Mouse (Mus musculus) stomach, embryonic 16.5 days (tissue): ENCODE data around the gene Git2. TPM values are rescaled to one million over a fixed set of nuclear protein-coding genes. Genes with fewer than 3 reads are reported as not detected.

ENCODE experiments used
- ATAC-seq: fragments of 200-750 bp; cut with Nextera tagmentation; 2 replicates; pipeline ENCODE4 v1.8.0; 2017; ENCODE audit warnings: moderate number of reproducible peaks, moderate TSS enrichment; ENCODE audit not compliant: insufficient read depth, low FRiP score
- H3K27ac ChIP-seq: fragments of 300-500 bp; sonication (generic); 2 replicates; pipeline ENCODE4 v1.5.1; 2014; ENCODE audit warnings: low read length
- H3K27me3 ChIP-seq: fragments of 300-500 bp; sonication (generic); 2 replicates; pipeline ENCODE4 v1.6.1; 2014; ENCODE audit warnings: low read length, control low read depth, mixed read lengths; ENCODE audit not compliant: control insufficient read depth, insufficient read depth
- H3K36me3 ChIP-seq: fragments of 300-500 bp; sonication (generic); 2 replicates; pipeline ENCODE4 v1.6.1; 2014; ENCODE audit warnings: low read length; ENCODE audit not compliant: control insufficient read depth, insufficient read depth
- H3K4me1 ChIP-seq: fragments of 300-500 bp; sonication (generic); 2 replicates; pipeline ENCODE4 v1.6.1; 2014; ENCODE audit warnings: low read length, control low read depth, mixed read lengths; ENCODE audit not compliant: control insufficient read depth, insufficient read depth
- H3K4me2 ChIP-seq: fragments of 300-500 bp; sonication (generic); 2 replicates; pipeline ENCODE4 v1.6.1; 2014; ENCODE audit warnings: low read depth, low read length, mixed read lengths
- H3K4me3 ChIP-seq: fragments of 300-500 bp; sonication (generic); replicated peaks from 2 replicates; pipeline ENCODE4 v1.5.1; 2014; ENCODE audit warnings: mild to moderate bottlenecking, low read length
- H3K9ac ChIP-seq: fragments of 300-500 bp; sonication (generic); 2 replicates; pipeline ENCODE4 v1.6.1; 2014; ENCODE audit warnings: low read length
- H3K9me3 ChIP-seq: fragments of 300-500 bp; sonication (generic); replicated peaks from 2 replicates; pipeline ENCODE4 v1.6.1; 2016; ENCODE audit warnings: low read length, control low read depth; ENCODE audit not compliant: control insufficient read depth
- whole genome bisulfite sequencing: fragments of 180-500 bp; shearing (Covaris S2); extraction: QIAGEN DNeasy Blood & Tissue Kit; methylation state at CpG from one replicate; pipeline ENCODE4 v1.1.7; 2014; 5-methylcytosine and 5-hydroxymethylcytosine counted together
- polyA plus RNA-seq: library from polyadenylated mRNA; unstranded; fragments of >200 nt; fragmentation: Nextera tagmentation; extraction: Ambion mirVana; gene quantifications from 2 replicates; pipeline ENCODE4 v1.2.1, GENCODE M21; 2015

The Git2 gene
- polyA plus RNA-seq, 1 experiment from 2014 or later, result 42.0 TPM

GRCm38 (mm10) chr5:114695775-114696174 lies 79.5 kb downstream of the Git2 start:
- H3K9ac ChIP-seq, result no peak overlapping the region
- H3K36me3 ChIP-seq, result no peaks in the 10 kb centered on the region
- no peak overlapping the region for H3K4me3 ChIP-seq
- no peak overlapping the region for H3K27ac ChIP-seq
- H3K27me3 ChIP-seq, result no peaks in the 10 kb centered on the region
- H3K9me3 ChIP-seq, result no peaks in the 10 kb centered on the region
- WGBS, result 65% methylated on average over 5 of the region's 5 CpGs
- H3K4me2 ChIP-seq, result no peak overlapping the region
- no peak for ATAC-seq
- H3K4me1 ChIP-seq, result peaks cover 5% of the 10 kb centered on the region; the same call in 1 of the 2 replicates

GRCm38 (mm10) chr5:114690633-114691567 lies 84.4 kb downstream of the Git2 start, which contains the start of gene Gltp:
Gene Gltp (minus strand): TSS chr5:114690984.
- no peaks in the 10 kb centered on the region for H3K9me3 ChIP-seq
- no peaks in the 10 kb centered on the region for H3K27me3 ChIP-seq
- peak within 1 kb of the TSS; percentile 77 for H3K27ac ChIP-seq
- WGBS, result 3% methylated on average over 75 of the region's 75 CpGs
- ATAC-seq, result peak; percentile 96
- peaks cover 19% of the 10 kb centered on the region for H3K4me1 ChIP-seq
- no peaks in the 10 kb centered on the region for H3K36me3 ChIP-seq
- H3K4me3 ChIP-seq, result peak within 1 kb of the TSS; percentile 72
- H3K9ac ChIP-seq, result peak within 1 kb of the TSS; percentile 86
- peak within 1 kb of the TSS; percentile 86 for H3K4me2 ChIP-seq

GRCm38 (mm10) chr5:114689700-114690366 lies 85.5 kb downstream of the Git2 start:
- Histone ChIP-seq H3K9ac (peak overlapping the region; percentile 86), H3K4me3 (peak overlapping the region; percentile 72), H3K4me2 (peak overlapping the region; percentile 86), H3K9me3 (no peaks in the 10 kb centered on the region), H3K27ac (peak overlapping the region; percentile 77), H3K36me3 (no peaks in the 10 kb centered on the region), H3K27me3 (no peaks in the 10 kb centered on the region), H3K4me1 (peaks cover 19% of the 10 kb centered on the region)
- WGBS, result 14% methylated on average over 16 of the region's 16 CpGs
- peak; percentile 18; the same call in 1 of the 2 replicates for ATAC-seq

- H3K4me3 ChIP-seq, result 0 out of 2 replicates have a peak overlapping the region, but pooled peaks have one; percentile 72
- H3K9ac ChIP-seq, result 0 out of 2 replicates have a peak overlapping the region, but pooled peaks have one; percentile 10
- H3K27me3 ChIP-seq, result no peaks in the 10 kb centered on the region
- H3K4me2 ChIP-seq, result peak overlapping the region; percentile 86; the same call in 1 of the 2 replicates
- no peaks in the 10 kb centered on the region for H3K9me3 ChIP-seq
- H3K36me3 ChIP-seq, result no peaks in the 10 kb centered on the region
- no peak for ATAC-seq
- peak overlapping the region; percentile 43; the same call in 1 of the 2 replicates for H3K27ac ChIP-seq
- WGBS, result 79% methylated on average over 13 of the region's 13 CpGs
- H3K4me1 ChIP-seq, result peaks cover 19% of the 10 kb centered on the region
Observed at GRCm38 (mm10) chr5:114688703-114689102, 86.6 kb downstream of the Git2 start.

GRCm38 (mm10) chr5:114687901-114688300 lies 87.4 kb downstream of the Git2 start:
- Histone ChIP-seq H3K9me3 (no peaks in the 10 kb centered on the region), H3K4me3 (no peak overlapping the region), H3K36me3 (no peaks in the 10 kb centered on the region), H3K4me1 (peaks cover 20% of the 10 kb centered on the region), H3K9ac (no peak overlapping the region), H3K27me3 (no peaks in the 10 kb centered on the region), H3K4me2 (no peak overlapping the region), H3K27ac (peak overlapping the region; percentile 65; the same call in 1 of the 2 replicates)
- no peak for ATAC-seq

GRCm38 (mm10) chr5:114686726-114687210 lies 88.5 kb downstream of the Git2 start:
- no peak overlapping the region for H3K4me2 ChIP-seq
- ATAC-seq, result no peak
- H3K9me3 ChIP-seq, result no peaks in the 10 kb centered on the region
- H3K4me1 ChIP-seq, result peaks cover 29% of the 10 kb centered on the region
- H3K27me3 ChIP-seq, result no peaks in the 10 kb centered on the region
- peak overlapping the region; percentile 65; the same call in 1 of the 2 replicates for H3K27ac ChIP-seq
- 66% methylated on average over 7 of the region's 7 CpGs for WGBS
- H3K4me3 ChIP-seq, result no peak overlapping the region
- peak overlapping the region; percentile 1; the same call in 1 of the 2 replicates for H3K9ac ChIP-seq
- H3K36me3 ChIP-seq, result no peaks in the 10 kb centered on the region

GRCm38 (mm10) chr5:114685986-114686385 lies 89.3 kb downstream of the Git2 start:
- peaks cover 31% of the 10 kb centered on the region for H3K4me1 ChIP-seq
- no peak overlapping the region for H3K9ac ChIP-seq
- no peaks in the 10 kb centered on the region for H3K27me3 ChIP-seq
- H3K9me3 ChIP-seq, result no peaks in the 10 kb centered on the region
- H3K4me3 ChIP-seq, result no peak overlapping the region
- 86% methylated on average over 5 of the region's 5 CpGs for WGBS
- H3K27ac ChIP-seq, result no peak overlapping the region
- no peak overlapping the region for H3K4me2 ChIP-seq
- H3K36me3 ChIP-seq, result no peaks in the 10 kb centered on the region
- ATAC-seq, result no peak

GRCm38 (mm10) chr5:114681717-114682116 lies 93.6 kb downstream of the Git2 start:
- 0 out of 2 replicates have a peak, but pooled peaks cover 5% of the 10 kb centered on the region for H3K36me3 ChIP-seq
- no peaks in the 10 kb centered on the region for H3K27me3 ChIP-seq
- H3K4me1 ChIP-seq, result peaks cover 20% of the 10 kb centered on the region
- peak overlapping the region; percentile 60 for H3K9ac ChIP-seq
- no peak overlapping the region for H3K4me3 ChIP-seq
- no peaks in the 10 kb centered on the region for H3K9me3 ChIP-seq
- no peak overlapping the region for H3K4me2 ChIP-seq
- ATAC-seq, result no peak
- WGBS, result 65% methylated on average over 8 of the region's 8 CpGs
- peak overlapping the region; percentile 79 for H3K27ac ChIP-seq
